Mouse (Mus musculus): ENCODE measurements around the gene Taok2. TPM values are rescaled to one million over a fixed set of nuclear protein-coding genes. Genes with fewer than 3 reads are reported as not detected.

Gene Taok2
- 10 to 100 TPM; 71.6 to 71.9 TPM for total RNA-seq (2023)

GRCm38 (mm10) chr7:126884286-126885164, at the start of gene Taok2:
Taok2 (minus strand) TSS chr7:126884703.

GRCm38 (mm10) chr7:126928384-126929037, 44.0 kb upstream of the Taok2 start, which contains the start of gene Kctd13:
Kctd13 (plus strand) TSS chr7:126928879.

GRCm38 (mm10) chr7:126922624-126923060, 38.1 kb upstream of the Taok2 start, which contains the start of gene Tmem219:
Tmem219 (minus strand) TSS chr7:126922917.

GRCm38 (mm10) chr7:126862147-126862784, 22.2 kb downstream of the Taok2 start, which contains the start of gene Ino80e:
Ino80e (minus strand) TSS chr7:126862377.

GRCm38 (mm10) chr7:126861429-126862130, 22.9 kb downstream of the Taok2 start, which contains the start of gene Hirip3:
Hirip3 (plus strand) TSS chr7:126861972.

GRCm38 (mm10) chr7:126847116-126847420, 37.4 kb downstream of the Taok2 start, which contains the start of gene Doc2a:
Doc2a (plus strand) TSS chr7:126847416.

GRCm38 (mm10) chr7:126831539-126831938, 53.0 kb downstream of the Taok2 start, which contains the start of gene 4930451I11Rik:
4930451I11Rik (minus strand) TSS chr7:126831639.

Other genes with a start within 250 kb of the Taok2 start
- gene Sgf29, start 235.4 kb downstream of the Taok2 start, total RNA-seq (2023), result 10 to 100 TPM; 31.8 to 41.5 TPM
- 1 to 10 TPM; 5.7 to 6.0 TPM for gene Sult1a1, start 208.3 kb downstream of the Taok2 start, total RNA-seq (2023)
- gene Bola2, start 189.3 kb downstream of the Taok2 start, total RNA-seq (2023), result 100 to 1,000 TPM; 104 to 129 TPM
- gene Slx1b, start 188.9 kb downstream of the Taok2 start, total RNA-seq (2023), result 10 to 100 TPM; 12.0 to 12.3 TPM
- gene Coro1a, start 176.9 kb downstream of the Taok2 start, total RNA-seq (2023), result 1,000 to 10,000 TPM; 1,489 to 1,521 TPM
- 100 to 1,000 TPM; 148 to 156 TPM for gene Mapk3, start 125.1 kb downstream of the Taok2 start, total RNA-seq (2023)
- gene Gdpd3, start 118.4 kb downstream of the Taok2 start, total RNA-seq (2023), result 10 to 100 TPM; 22.0 to 22.2 TPM
- 100 to 1,000 TPM; 256 to 258 TPM for gene Ypel3, start 107.7 kb downstream of the Taok2 start, total RNA-seq (2023)
- gene Tbx6, start 103.2 kb downstream of the Taok2 start, total RNA-seq (2023), result 1 to 10 TPM; 6.9 to 8.2 TPM
- 100 to 1,000 TPM; 218 to 242 TPM for gene Ppp4c, start 92.2 kb downstream of the Taok2 start, total RNA-seq (2023)
- not detected for gene Fam57b, start 87.0 kb downstream of the Taok2 start, total RNA-seq (2023)
- not detected for gene 4930451I11Rik, start 53.1 kb downstream of the Taok2 start, total RNA-seq (2023)
- not detected for gene Doc2a, start 37.3 kb downstream of the Taok2 start, total RNA-seq (2023)
- 10 to 100 TPM in 1 of 2 experiments, 1 to 10 TPM in 1; 5.0 to 14.0 TPM for gene Hirip3, start 22.7 kb downstream of the Taok2 start, total RNA-seq (2023)
- gene Ino80e, start 22.3 kb downstream of the Taok2 start, total RNA-seq (2023), result 10 to 100 TPM; 52.2 to 66.3 TPM
- gene Tmem219, start 38.2 kb upstream of the Taok2 start, total RNA-seq (2023), result 10 to 100 TPM; 63.5 to 71.0 TPM
- 10 to 100 TPM; 31.5 to 32.7 TPM for gene Kctd13, start 44.2 kb upstream of the Taok2 start, total RNA-seq (2023)
- not detected for gene Asphd1, start 64.9 kb upstream of the Taok2 start, total RNA-seq (2023)
- gene Sez6l2, start 65.9 kb upstream of the Taok2 start, total RNA-seq (2023), result 1 to 10 TPM; 2.2 to 4.1 TPM
- 10 to 100 TPM; 84.1 to 92.1 TPM for gene Cdipt, start 91.2 kb upstream of the Taok2 start, total RNA-seq (2023)
- 1 to 10 TPM; 3.5 to 3.7 TPM for gene Cdiptos, start 91.4 kb upstream of the Taok2 start, total RNA-seq (2023)
- gene Mvp, start 129.9 kb upstream of the Taok2 start, total RNA-seq (2023), result 100 to 1,000 TPM; 116 to 123 TPM
- 1 to 10 TPM in 1 of 2 experiments, not detected in 1; 9.0 TPM for gene Pagr1b, start 131.8 kb upstream of the Taok2 start, total RNA-seq (2023)
- 10 to 100 TPM in 1 of 2 experiments, 1 to 10 TPM in 1; 2.2 to 14.5 TPM for gene Pagr1a, start 132.6 kb upstream of the Taok2 start, total RNA-seq (2023)
- gene Gm42742, start 136.4 kb upstream of the Taok2 start, total RNA-seq (2023), result 10 to 100 TPM; 29.0 to 34.8 TPM
- gene Prrt2, start 136.5 kb upstream of the Taok2 start, total RNA-seq (2023), result 1 to 10 TPM; 1.3 TPM
- gene Maz, start 142.3 kb upstream of the Taok2 start, total RNA-seq (2023), result 100 to 1,000 TPM; 166 to 172 TPM
- gene Kif22, start 157.8 kb upstream of the Taok2 start, total RNA-seq (2023), result 1 to 10 TPM; 1.7 to 2.3 TPM
- gene Zg16, start 202.6 kb upstream of the Taok2 start, total RNA-seq (2023), result under 1 TPM in 1 of 2 experiments, not detected in 1; 0.85 TPM
- gene AI467606, start 206.7 kb upstream of the Taok2 start, total RNA-seq (2023), result 10 to 100 TPM; 64.8 to 66.9 TPM
- 10 to 100 TPM; 10.5 to 12.1 TPM for gene Qprt, start 237.5 kb upstream of the Taok2 start, total RNA-seq (2023)

Data from monocyte, adult 59 days (primary cell).